Mouse (Mus musculus) stomach, postnatal 0 days (tissue): ENCODE measurements at regions not wholly inside any gene's neighbourhood (a gene's known extent, or its start where the extent isn't known, plus 50 kb on each side); places are given as distances from the start of the nearest gene placed in this dataset.
A peak's percentile ranks its signal among the peaks of the same experiment; 100 is the strongest.

Experiments used
- ATAC-seq: fragments of 200-750 bp; cut with Nextera tagmentation; 2 replicates; pipeline ENCODE4 v1.8.0; 2017; ENCODE audit not compliant: low FRiP score, low TSS enrichment
- DNase-seq: peaks from one replicate; pipeline ENCODE4 v3.0.0-alpha.2; 2016; ENCODE audit warnings: low spot score
- H3K27ac ChIP-seq: fragments of 300-500 bp; sonication (generic); replicated peaks from 2 replicates; pipeline ENCODE4 v1.5.1; 2014; ENCODE audit warnings: mild to moderate bottlenecking, control low read depth
- H3K27me3 ChIP-seq: fragments of 300-500 bp; sonication (generic); 2 replicates; pipeline ENCODE4 v1.6.1; 2014; ENCODE audit warnings: low read length; ENCODE audit not compliant: control insufficient read depth, insufficient read depth
- H3K36me3 ChIP-seq: fragments of 300-500 bp; sonication (generic); 2 replicates; pipeline ENCODE4 v1.6.1; 2014; ENCODE audit warnings: low read length, mixed read lengths; ENCODE audit not compliant: control insufficient read depth, insufficient read depth
- H3K4me1 ChIP-seq: fragments of 300-500 bp; sonication (generic); replicated peaks from 2 replicates; pipeline ENCODE4 v1.6.1; 2014; ENCODE audit warnings: antibody characterized with exemption; ENCODE audit not compliant: control insufficient read depth, insufficient read depth
- H3K4me2 ChIP-seq: fragments of 300-500 bp; sonication (generic); replicated peaks from 2 replicates; pipeline ENCODE4 v1.6.1; 2014; ENCODE audit warnings: low read depth, mild to moderate bottlenecking, control low read depth, moderate library complexity
- H3K4me3 ChIP-seq: fragments of 300-500 bp; sonication (generic); 2 replicates; pipeline ENCODE4 v1.5.1; 2014; ENCODE audit warnings: low read depth, low read length, control low read depth
- H3K9ac ChIP-seq: fragments of 300-500 bp; sonication (generic); 2 replicates; pipeline ENCODE4 v1.6.1; 2014; ENCODE audit warnings: mild to moderate bottlenecking, low read length, control low read depth, mixed read lengths
- H3K9me3 ChIP-seq: fragments of 300-500 bp; sonication (generic); 2 replicates; pipeline ENCODE4 v1.6.1; 2016; ENCODE audit warnings: low read length; ENCODE audit not compliant: control insufficient read depth
- CTCF ChIP-seq: IDR thresholded peaks from 2 replicates; pipeline ENCODE4 v1.5.1; 2016; ENCODE audit warnings: antibody characterized with exemption, low read depth, mild to moderate bottlenecking, moderate library complexity
- EP300 ChIP-seq: optimal IDR thresholded peaks from 2 replicates; pipeline ENCODE3; 2016; ENCODE audit warnings: antibody characterized with exemption
- WGBS: fragments of 180-500 bp; shearing (Covaris S2); extraction: QIAGEN DNeasy Blood & Tissue Kit; methylation state at CpG from one replicate; pipeline ENCODE4 v1.1.7; 2014; 5-methylcytosine and 5-hydroxymethylcytosine counted together

GRCm38 (mm10) chr7:73611866-73612751, 70.5 kb upstream of the Chd2 start:
- 75% methylated on average over 12 of the region's 12 CpGs for WGBS
- no peaks in the 10 kb centered on the region for H3K36me3 ChIP-seq

GRCm38 (mm10) chr7:73608804-73609275, 67.2 kb upstream of the Chd2 start:
- ATAC-seq (peak; percentile 45; the same call in 1 of the 2 replicates), DNase-seq (no peak)
- Histone ChIP-seq H3K27me3 (no peaks in the 10 kb centered on the region), H3K4me3 (no peak overlapping the region), H3K36me3 (no peaks in the 10 kb centered on the region), H3K9ac (0 out of 2 replicates have a peak overlapping the region, but pooled peaks have one; percentile 61), H3K4me2 (peak overlapping the region; percentile 58), H3K27ac (peak overlapping the region; percentile 81), H3K4me1 (peaks cover 3% of the 10 kb centered on the region; the same call in 1 of the 2 replicates), H3K9me3 (no peaks in the 10 kb centered on the region)
- WGBS, result 5% methylated on average over 5 of the region's 5 CpGs
- TF ChIP-seq EP300 (peak; percentile 69), CTCF (no peak)

More at GRCm38 (mm10) chr7:73611866-73612751, 70.5 kb upstream of the Chd2 start:
- ATAC-seq (no peak; the same call in 1 of the 2 replicates), DNase-seq (no peak)
- Histone ChIP-seq H3K27ac (no peak overlapping the region; the same call in 1 of the 2 replicates), H3K4me1 (peaks cover 3% of the 10 kb centered on the region), H3K4me2 (no peak overlapping the region), H3K9me3 (no peaks in the 10 kb centered on the region), H3K4me3 (no peak overlapping the region), H3K9ac (no peak overlapping the region), H3K27me3 (no peaks in the 10 kb centered on the region)
- TF ChIP-seq CTCF (no peak), EP300 (no peak)

DNA sequence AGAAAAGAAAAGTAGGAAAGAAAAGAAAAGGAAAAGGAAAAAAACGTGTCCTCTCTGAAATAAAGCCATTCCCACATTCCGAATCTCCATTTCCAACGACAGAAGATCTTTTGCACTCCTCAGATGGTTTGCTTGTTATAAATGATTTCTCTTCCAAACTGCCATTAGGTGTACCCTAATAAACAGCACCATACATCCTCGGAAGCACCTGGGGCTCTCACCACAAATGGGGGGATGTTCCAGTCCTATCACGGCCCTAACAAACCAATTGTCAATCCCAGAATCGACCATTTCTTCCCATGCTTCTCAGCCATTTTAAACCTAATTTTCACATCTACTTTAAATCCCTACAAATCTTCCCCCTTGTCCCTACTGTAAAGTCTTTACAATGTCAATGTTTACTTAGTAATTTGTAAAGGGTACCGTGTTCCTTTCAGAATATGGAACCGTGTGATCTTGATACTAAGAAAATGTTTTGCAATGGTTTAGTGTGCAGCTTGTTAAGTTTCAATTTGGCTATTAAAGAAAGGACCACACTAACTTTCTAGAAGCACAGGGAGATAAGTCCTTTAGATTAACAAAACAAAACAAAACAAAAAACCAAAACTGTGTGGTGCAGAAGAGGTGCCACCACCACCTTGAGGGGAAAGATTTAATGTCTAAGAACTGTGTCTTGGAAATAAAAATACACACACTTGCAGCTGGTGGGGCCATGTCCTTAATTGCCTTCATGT, 66.6 kb upstream of the Chd2 start:
- Histone ChIP-seq H3K27ac (peak overlapping the region; percentile 81), H3K9me3 (no peaks in the 10 kb centered on the region), H3K27me3 (no peaks in the 10 kb centered on the region), H3K36me3 (no peaks in the 10 kb centered on the region), H3K4me2 (peak overlapping the region; percentile 58), H3K4me1 (peaks cover 3% of the 10 kb centered on the region; the same call in 1 of the 2 replicates), H3K4me3 (peak overlapping the region; percentile 33), H3K9ac (peak overlapping the region; percentile 61)
- TF ChIP-seq CTCF (no peak), EP300 (no peak)
- WGBS, result 14% methylated on average over 8 of the region's 8 CpGs
- no peak for ATAC-seq
- DNase-seq, result no peak

DNA sequence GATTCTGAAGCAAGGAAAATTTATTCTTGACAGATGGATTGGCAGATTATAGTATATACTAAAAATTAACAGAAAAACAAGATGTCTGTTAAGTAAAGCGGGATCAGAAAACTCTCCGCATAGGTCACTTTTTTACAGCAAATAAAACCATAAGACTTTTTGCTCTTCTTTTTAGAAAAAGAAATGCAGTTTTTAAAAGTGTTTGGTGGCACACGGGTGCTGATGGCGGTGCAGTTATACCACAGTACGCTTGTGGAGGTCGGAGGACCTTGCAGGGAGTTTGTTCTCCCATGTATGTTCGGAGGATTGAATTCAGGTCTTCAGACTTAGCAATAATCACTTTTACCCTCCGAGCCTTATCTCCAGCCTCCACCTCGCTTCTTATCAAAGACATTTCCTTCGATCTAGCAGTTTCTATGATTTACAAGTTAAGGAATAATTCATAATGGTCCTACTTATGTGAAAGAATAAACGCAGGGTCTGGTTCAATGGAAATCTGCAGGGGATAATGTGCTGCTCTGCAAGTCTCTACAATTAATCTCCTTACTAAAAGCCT, 65.9 kb upstream of the Chd2 start:
- WGBS, result 3% methylated on average over 11 of the region's 11 CpGs
- peak overlapping the region; percentile 61 for H3K9ac ChIP-seq
- no peak for ATAC-seq
- H3K27ac ChIP-seq, result peak overlapping the region; percentile 81
- no peaks in the 10 kb centered on the region for H3K36me3 ChIP-seq
- H3K4me2 ChIP-seq, result peak overlapping the region; percentile 58
- no peaks in the 10 kb centered on the region for H3K4me1 ChIP-seq
- peak overlapping the region; percentile 33 for H3K4me3 ChIP-seq
- TF ChIP-seq EP300 (no peak), CTCF (no peak)
- no peaks in the 10 kb centered on the region for H3K9me3 ChIP-seq
- no peaks in the 10 kb centered on the region for H3K27me3 ChIP-seq
- no peak for DNase-seq

DNA sequence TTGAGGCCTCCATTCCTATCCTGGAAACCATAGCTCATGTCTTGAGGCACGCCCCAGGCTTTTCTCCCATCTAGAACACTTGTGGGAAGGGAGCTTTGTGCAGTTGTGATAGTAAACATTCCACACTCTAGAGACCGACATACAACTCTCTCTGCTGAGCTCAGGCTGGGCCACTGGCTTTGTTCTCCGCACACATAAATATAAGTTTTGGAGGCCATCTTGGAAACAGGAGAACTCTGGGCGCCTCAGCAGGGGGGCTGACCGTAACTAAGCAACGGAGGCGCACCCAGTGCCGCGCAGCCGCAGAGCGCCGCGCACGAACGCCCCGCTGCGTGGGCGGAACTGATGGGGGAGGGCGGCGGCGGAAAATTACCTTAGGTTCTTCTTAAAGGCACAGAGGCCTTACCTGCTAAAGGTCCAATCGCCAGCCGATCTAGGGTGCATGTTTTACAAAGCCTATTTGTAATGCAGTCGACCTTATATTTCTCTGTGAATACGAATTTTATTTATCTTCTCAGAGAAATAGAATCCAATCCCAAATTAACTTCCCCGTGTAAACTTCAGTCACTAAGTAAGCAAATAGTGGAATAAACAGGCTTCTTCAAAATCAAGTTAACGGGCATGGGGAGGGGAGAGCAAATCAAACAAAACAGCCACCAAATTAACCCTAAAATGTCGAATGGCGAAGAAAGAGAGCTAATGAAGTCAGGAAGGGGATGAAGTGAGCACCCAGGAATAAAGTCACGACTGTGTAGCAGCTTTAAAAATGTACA, 65.2 kb upstream of the Chd2 start:
- peak; percentile 93 for ATAC-seq
- H3K9ac ChIP-seq, result peak overlapping the region; percentile 61

More for the DNA sequence above, 65.2 kb upstream of the Chd2 start:
- no peaks in the 10 kb centered on the region for H3K36me3 ChIP-seq
- no peak for TF ChIP-seq CTCF
- TF ChIP-seq EP300, result peak; percentile 74
- no peaks in the 10 kb centered on the region for H3K4me1 ChIP-seq
- no peaks in the 10 kb centered on the region for H3K27me3 ChIP-seq
- H3K27ac ChIP-seq, result peak overlapping the region; percentile 81
- peak; percentile 95 for DNase-seq
- WGBS, result 4% methylated on average over 30 of the region's 30 CpGs
- peak overlapping the region; percentile 33 for H3K4me3 ChIP-seq
- peak overlapping the region; percentile 58 for H3K4me2 ChIP-seq
- no peaks in the 10 kb centered on the region for H3K9me3 ChIP-seq
